Mouse (Mus musculus) myocyte (in vitro differentiated cells): ENCODE results near the gene Fam216a.

Experiments
- MAX ChIP-seq: IDR thresholded peaks from one replicate; pipeline ENCODE4 v1.6.1; 2011; ENCODE audit warnings: low read depth, mild to moderate bottlenecking, control low read depth
- POLR2AphosphoS2 ChIP-seq: IDR thresholded peaks from one replicate; pipeline ENCODE4 v1.6.1; 2011; ENCODE audit warnings: low read depth, control low read depth; ENCODE audit not compliant: insufficient read length
- TCF12 ChIP-seq: IDR thresholded peaks from one replicate; pipeline ENCODE4 v1.6.1; 2011; ENCODE audit warnings: mild to moderate bottlenecking, control low read depth; ENCODE audit not compliant: poor library complexity, insufficient read depth, severe bottlenecking

- TF ChIP-seq POLR2AphosphoS2: no peak
- TF ChIP-seq TCF12: no peak
- TF ChIP-seq MAX: no peak
These were observed 21.7 kb upstream of the Fam216a start for GRCm38 (mm10) chr5:122393887-122394286.
